Mouse (Mus musculus): ENCODE data around the gene Gucy1a1. TPM values are rescaled to one million over a fixed set of nuclear protein-coding genes. Genes with fewer than 3 reads are reported as not detected.

Gene Gucy1a1
- total and polyA plus RNA-seq, 3 experiments = not detected

DNA sequence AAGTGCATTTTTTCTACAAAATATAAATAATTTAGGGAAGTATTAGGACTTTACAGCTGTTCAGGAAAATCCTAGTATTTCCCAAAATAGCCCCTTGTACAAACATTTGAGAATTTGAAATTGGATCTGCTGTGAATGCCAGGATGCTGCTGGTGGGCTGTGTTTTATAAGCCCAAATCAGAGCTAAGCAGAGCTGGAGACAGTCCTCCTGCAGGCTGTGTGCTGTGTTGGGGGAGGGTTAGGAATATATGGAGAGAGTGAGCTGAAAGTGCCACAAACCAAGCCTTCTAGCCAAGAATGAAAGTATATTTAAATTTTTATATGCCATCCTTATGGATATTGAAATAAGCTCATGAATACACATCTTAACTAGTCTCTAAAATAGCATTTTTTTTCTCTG, 94.1 kb downstream of the Gucy1a1 start:
- Histone ChIP-seq H3K27ac (ENCODE audit: control insufficient read depth, low read depth, low read length) (no peak overlapping the region), H3K27me3 (ENCODE audit: control insufficient read depth in 1 of 2, insufficient read depth in 2 of 2, low read length in 2 of 2) (no peaks in the 10 kb centered on the region), H3K9me3 (replicated peaks; ENCODE audit: insufficient read depth, low read length) (no peaks in the 10 kb centered on the region), H3K36me3 (ENCODE audit: control insufficient read depth in 1 of 2, insufficient read depth in 2 of 2, low read length in 2 of 2) (no peaks in the 10 kb centered on the region), H3K4me1 (ENCODE audit: control insufficient read depth in 1 of 2, insufficient read depth in 2 of 2, low read length in 2 of 2) (no peaks in the 10 kb centered on the region), H3K79me2 (ENCODE audit: control insufficient read depth, insufficient read depth, low read length, poor library complexity) (no peaks in the 10 kb centered on the region), H3K4me3 (ENCODE audit: control insufficient read depth in 1 of 2, insufficient read depth in 1 of 2, low read depth in 2 of 2, low read length in 2 of 2) (no peak overlapping the region), H3K9ac (ENCODE audit: control insufficient read depth, low read depth, low read length, poor library complexity, severe bottlenecking) (no peak overlapping the region)
- no peak for DNase-seq (ENCODE audit: low read depth, low spot score)
- TF ChIP-seq USF1 (IDR thresholded peaks at IDR 0.05; ENCODE audit: low read depth, low read length) (no peak), POLR2A (IDR thresholded peaks at IDR 0.05; ENCODE audit: control insufficient read depth in 1 of 2, insufficient read depth in 1 of 2, low read depth in 1 of 2, low read length in 2 of 2, poor library complexity in 1 of 2) (no peak), GABPA (IDR thresholded peaks at IDR 0.05; ENCODE audit: low read depth, low read length) (no peak), MXI1 (IDR thresholded peaks at IDR 0.05; ENCODE audit: low read depth, low read length) (no peak), HCFC1 (IDR thresholded peaks at IDR 0.05; ENCODE audit: low read depth, low read length) (no peak), RAD21 (IDR thresholded peaks at IDR 0.05; ENCODE audit: low read depth, low read length) (no peak), TBP (IDR thresholded peaks at IDR 0.05; ENCODE audit: low read depth, low read length) (no peak), BHLHE40 (IDR thresholded peaks at IDR 0.05; ENCODE audit: borderline replicate concordance, low read depth, low read length) (no peak), CHD1 (IDR thresholded peaks at IDR 0.05; ENCODE audit: low read depth, low read length) (no peak), ZMIZ1 (IDR thresholded peaks at IDR 0.05; ENCODE audit: low read depth, low read length) (no peak), ELF1 (IDR thresholded peaks at IDR 0.05; ENCODE audit: low read depth, low read length) (no peak), MAZ (IDR thresholded peaks at IDR 0.05; ENCODE audit: low read depth, low read length) (no peak), CHD2 (IDR thresholded peaks at IDR 0.05; ENCODE audit: low read length) (no peak), ETS1 (IDR thresholded peaks at IDR 0.05; ENCODE audit: low read depth, low read length) (no peak)

- Histone ChIP-seq H3K9me3 (replicated peaks; ENCODE audit: insufficient read depth, low read length) (no peaks in the 10 kb centered on the region), H3K27me3 (ENCODE audit: control insufficient read depth in 1 of 2, insufficient read depth in 2 of 2, low read length in 2 of 2) (no peaks in the 10 kb centered on the region), H3K36me3 (ENCODE audit: control insufficient read depth in 1 of 2, insufficient read depth in 2 of 2, low read length in 2 of 2) (no peaks in the 10 kb centered on the region), H3K79me2 (ENCODE audit: control insufficient read depth, insufficient read depth, low read length, poor library complexity) (no peaks in the 10 kb centered on the region), H3K4me3 (ENCODE audit: control insufficient read depth in 1 of 2, insufficient read depth in 1 of 2, low read depth in 2 of 2, low read length in 2 of 2) (no peak overlapping the region), H3K4me1 (ENCODE audit: control insufficient read depth in 1 of 2, insufficient read depth in 2 of 2, low read length in 2 of 2) (no peaks in the 10 kb centered on the region), H3K27ac (ENCODE audit: control insufficient read depth, low read depth, low read length) (no peak overlapping the region), H3K9ac (ENCODE audit: control insufficient read depth, low read depth, low read length, poor library complexity, severe bottlenecking) (no peak overlapping the region)
- DNase-seq (ENCODE audit: low read depth, low spot score) = no peak
- TF ChIP-seq ELF1 (IDR thresholded peaks at IDR 0.05; ENCODE audit: low read depth, low read length) (no peak), GATA1 (IDR thresholded peaks at IDR 0.05; ENCODE audit: low read depth, low read length) (no peak), NRF1 (IDR thresholded peaks at IDR 0.05; ENCODE audit: insufficient read depth, low read depth, low read length, poor library complexity, severe bottlenecking) (no peak), USF2 (IDR thresholded peaks at IDR 0.05; ENCODE audit: borderline replicate concordance in 1 of 2, insufficient read depth in 1 of 2, low read depth in 1 of 2, low read length in 2 of 2) (no peak), MYB (IDR thresholded peaks at IDR 0.05; ENCODE audit: low read depth, low read length) (no peak), GABPA (IDR thresholded peaks at IDR 0.05; ENCODE audit: low read depth, low read length) (no peak), USF1 (IDR thresholded peaks at IDR 0.05; ENCODE audit: low read depth, low read length) (no peak)
These were observed 96.9 kb downstream of the Gucy1a1 start for GRCm38 (mm10) chr3:82048681-82049080.
